Mouse (Mus musculus): ENCODE results near the gene Slc25a51.

- TF ChIP-seq CTCF (conservative IDR thresholded peaks at IDR 0.05 in 1 of 2, IDR thresholded peaks at IDR 0.05 in 1 of 2; ENCODE audit: low read depth in 2 of 2, low read length in 2 of 2) (no peak), SMC3 (IDR thresholded peaks at IDR 0.05; ENCODE audit: low read depth, low read length) (no peak), GABPA (IDR thresholded peaks at IDR 0.05; ENCODE audit: insufficient replicate concordance, low read depth, low read length) (no peak), ZKSCAN1 (IDR thresholded peaks at IDR 0.05; ENCODE audit: borderline replicate concordance, low read depth, low read length) (no peak), SIN3A (IDR thresholded peaks at IDR 0.05; ENCODE audit: low read length) (no peak), POLR2A (IDR thresholded peaks at IDR 0.05; ENCODE audit: low read depth, low read length) (no peak), ELF1 (IDR thresholded peaks at IDR 0.05; ENCODE audit: low read depth, low read length) (no peak), TBP (conservative IDR thresholded peaks at IDR 0.05; ENCODE audit: low read depth, low read length) (no peak), MEF2A (IDR thresholded peaks at IDR 0.05; ENCODE audit: borderline replicate concordance, low read depth, low read length) (no peak)
These were observed 14.8 kb upstream of the Slc25a51 start for GRCm38 (mm10) chr4:45423406-45423805.

All from CH12.LX (cell line).